Mouse (Mus musculus): Measurements from ENCODE around the gene Mrc2. TPM values are rescaled to one million over a fixed set of nuclear protein-coding genes. Genes with fewer than 3 reads are reported as not detected.

The Mrc2 gene
- 5.7 and 9.4 TPM in 2 replicates for polyA plus RNA-seq (2012; rRNA removed)

GRCm38 (mm10) chr11:105292124-105293071 is at the start of gene Mrc2:
Gene Mrc2, plus strand, starts transcription at chr11:105292643.

Other genes starting within 250 kb of the Mrc2 start
- gene Efcab3, start 229.1 kb upstream of the Mrc2 start, polyA plus RNA-seq (2012; rRNA removed) = 0.48 and 0.83 TPM in 2 replicates
- 35.2 and 36.3 TPM in 2 replicates for gene Mettl2, start 166.2 kb upstream of the Mrc2 start, polyA plus RNA-seq (2012; rRNA removed)
- not detected in 2 replicates for gene Gm10842, start 145.8 kb upstream of the Mrc2 start, polyA plus RNA-seq (2012; rRNA removed)
- gene Tlk2, start 113.8 kb upstream of the Mrc2 start, polyA plus RNA-seq (2012; rRNA removed) = 47.1 and 48.3 TPM in 2 replicates
- 0.27 and 0.51 TPM in 2 replicates for gene March10, start 164.1 kb downstream of the Mrc2 start, polyA plus RNA-seq (2012; rRNA removed)

Measured in central nervous system, embryonic 18 days (tissue).